Mouse (Mus musculus) T-helper 1 cell (primary cell): ENCODE measurements around the gene Prpf19.

Experiments
- in situ Hi-C: fragments of 300-600 bp; cut with MboI, MseI; formaldehyde crosslinking; loops from one replicate; pipeline ENCODE4 v1.15.1; 2025; ENCODE audit warnings: high pct_unique_total_duplicates

The Prpf19 gene

DNA sequence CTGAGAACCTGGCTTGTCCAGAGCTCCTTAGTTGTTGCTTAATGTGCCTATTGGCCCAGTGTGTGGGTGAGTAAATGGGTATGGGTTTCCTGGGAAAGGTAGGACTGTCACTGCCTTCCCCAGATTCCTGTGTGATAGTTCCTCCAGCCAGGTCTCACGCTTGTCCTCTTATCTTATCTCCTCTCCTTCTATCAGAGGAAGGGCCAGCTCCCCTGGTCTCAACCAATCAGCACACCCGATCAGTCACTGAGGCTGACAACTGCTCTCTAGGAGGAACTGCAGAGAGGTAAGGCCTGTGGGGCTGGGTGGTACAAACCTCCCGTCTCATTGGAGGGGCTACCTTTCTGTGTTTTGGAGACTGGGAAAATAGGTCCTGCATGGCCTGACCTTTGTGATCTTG, 43.7 kb downstream of the Prpf19 start:
- in situ Hi-C loops: no loop called here

DNA sequence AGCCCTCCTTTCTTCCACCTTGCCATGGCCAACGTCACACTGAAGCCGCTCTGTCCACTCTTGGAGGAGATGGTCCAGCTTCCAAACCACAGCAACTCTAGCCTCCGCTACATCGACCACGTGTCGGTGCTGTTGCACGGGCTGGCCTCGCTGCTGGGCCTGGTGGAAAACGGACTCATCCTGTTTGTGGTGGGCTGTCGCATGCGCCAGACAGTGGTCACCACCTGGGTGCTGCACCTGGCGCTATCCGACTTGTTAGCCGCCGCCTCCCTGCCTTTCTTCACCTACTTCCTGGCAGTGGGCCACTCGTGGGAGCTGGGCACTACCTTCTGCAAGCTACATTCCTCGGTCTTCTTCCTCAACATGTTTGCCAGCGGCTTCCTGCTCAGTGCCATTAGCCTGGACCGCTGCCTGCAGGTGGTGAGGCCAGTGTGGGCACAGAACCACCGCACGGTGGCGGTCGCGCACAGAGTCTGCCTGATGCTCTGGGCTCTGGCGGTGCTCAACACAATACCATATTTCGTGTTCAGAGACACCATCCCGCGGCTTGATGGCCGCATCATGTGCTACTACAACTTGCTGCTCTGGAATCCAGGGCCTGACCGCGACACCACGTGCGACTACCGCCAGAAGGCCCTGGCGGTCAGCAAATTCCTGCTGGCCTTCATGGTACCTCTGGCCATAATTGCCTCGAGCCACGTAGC, 45.2 kb downstream of the Prpf19 start:
- in situ Hi-C loops: no loop called here

DNA sequence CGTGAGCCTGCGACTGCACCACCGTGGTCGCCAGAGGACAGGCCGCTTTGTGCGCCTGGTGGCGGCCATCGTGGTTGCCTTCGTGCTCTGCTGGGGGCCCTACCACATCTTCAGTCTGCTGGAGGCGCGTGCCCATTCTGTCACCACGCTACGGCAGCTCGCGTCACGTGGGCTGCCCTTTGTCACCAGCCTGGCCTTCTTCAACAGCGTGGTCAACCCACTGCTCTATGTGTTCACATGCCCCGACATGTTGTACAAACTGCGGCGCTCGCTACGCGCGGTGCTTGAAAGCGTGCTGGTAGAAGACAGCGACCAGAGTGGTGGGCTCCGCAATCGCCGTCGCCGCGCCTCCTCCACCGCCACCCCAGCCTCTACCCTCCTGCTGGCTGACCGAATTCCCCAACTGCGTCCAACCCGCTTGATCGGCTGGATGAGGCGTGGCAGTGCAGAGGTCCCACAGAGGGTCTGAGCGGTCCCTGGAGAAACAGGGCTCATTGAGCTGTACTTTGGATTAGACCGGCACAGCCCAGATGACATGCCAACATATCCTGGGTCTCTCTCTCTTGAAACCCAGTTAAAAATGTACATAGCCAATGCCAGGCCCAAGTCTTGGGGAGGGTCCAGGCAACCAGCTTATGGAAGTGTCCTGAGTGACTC, 45.9 kb downstream of the Prpf19 start:
- in situ Hi-C loops: no loop called here

DNA sequence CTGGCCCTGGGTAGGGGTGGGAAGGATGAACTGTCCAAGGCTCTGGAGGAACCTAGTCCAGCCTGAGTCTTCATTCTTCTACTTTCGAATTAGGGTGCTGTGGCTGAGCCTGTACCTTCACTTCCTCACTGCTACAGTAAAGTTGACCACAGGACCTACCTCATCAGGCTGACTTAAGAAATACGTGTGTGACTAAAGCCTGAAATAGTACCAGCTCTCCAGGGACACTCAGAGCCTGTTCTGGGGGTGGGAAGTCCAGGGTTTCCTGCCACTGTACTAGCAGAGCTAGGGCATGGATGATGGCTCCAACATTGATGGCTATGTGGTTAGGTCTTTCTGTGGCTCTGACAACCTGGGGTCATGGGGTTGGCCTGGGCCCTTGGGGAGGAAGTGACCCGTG, 48.9 kb downstream of the Prpf19 start:
- in situ Hi-C loops: no loop called here

DNA sequence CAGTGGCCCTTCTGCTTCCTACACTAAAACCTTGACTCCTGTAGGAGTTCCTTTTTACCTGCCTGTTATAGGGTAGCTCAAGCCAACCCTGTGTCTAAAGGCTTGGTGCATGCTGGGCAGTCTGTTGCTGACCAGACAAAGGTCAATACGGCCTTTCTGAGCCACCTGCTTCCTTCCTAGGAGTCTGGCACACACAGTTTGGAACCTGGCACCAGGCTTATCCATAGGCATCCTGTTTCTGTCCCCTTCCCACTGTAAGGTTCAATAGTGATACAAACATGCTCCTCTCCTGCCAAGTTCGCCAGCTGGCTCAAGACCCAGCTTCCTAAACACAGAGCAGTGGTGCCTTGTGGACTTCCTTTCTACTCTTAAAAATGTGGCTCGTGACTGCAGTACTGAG, 51.5 kb downstream of the Prpf19 start:
- in situ Hi-C loops: no loop called here

DNA sequence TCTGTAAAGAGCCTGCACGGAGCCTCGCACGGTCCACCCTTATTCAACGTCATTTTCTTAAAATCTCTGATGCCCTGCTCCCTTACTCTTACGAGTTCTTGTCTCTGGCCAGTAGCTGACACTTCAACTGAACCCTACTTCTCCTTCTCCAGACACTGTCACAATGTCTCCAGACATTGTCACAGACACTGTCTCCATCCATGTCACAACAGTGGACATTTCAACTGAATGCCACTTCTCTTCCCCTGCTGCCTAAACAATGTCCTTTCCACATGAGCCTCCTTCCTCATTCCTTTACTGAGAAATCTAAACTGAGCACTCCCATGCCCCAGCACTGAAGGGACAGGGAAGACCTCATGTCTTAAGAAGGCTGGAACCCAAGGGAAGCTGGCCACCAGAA, 52.2 kb downstream of the Prpf19 start:
- in situ Hi-C loops: no loop called here

DNA sequence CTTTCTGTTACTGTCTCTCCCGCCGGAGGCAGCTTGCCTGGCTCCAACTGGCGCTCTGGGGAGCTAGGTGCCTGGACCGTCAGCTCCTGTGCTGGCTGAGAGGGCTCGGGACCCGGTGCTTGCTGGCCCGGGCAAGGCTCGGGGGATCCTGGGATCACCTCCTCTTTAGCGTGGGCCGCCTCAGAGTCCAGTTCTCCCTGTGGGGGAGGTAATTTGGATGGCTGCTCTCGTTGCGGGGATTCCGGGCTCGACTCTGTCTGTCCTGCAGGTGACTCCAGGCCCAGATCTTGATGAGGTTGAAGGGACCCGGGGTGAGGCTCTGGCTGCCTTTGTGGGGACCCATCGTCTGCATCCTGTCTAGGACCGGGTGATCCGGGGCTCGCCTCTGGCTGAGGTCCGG, 53.4 kb downstream of the Prpf19 start:
- in situ Hi-C loops: no loop called here

DNA sequence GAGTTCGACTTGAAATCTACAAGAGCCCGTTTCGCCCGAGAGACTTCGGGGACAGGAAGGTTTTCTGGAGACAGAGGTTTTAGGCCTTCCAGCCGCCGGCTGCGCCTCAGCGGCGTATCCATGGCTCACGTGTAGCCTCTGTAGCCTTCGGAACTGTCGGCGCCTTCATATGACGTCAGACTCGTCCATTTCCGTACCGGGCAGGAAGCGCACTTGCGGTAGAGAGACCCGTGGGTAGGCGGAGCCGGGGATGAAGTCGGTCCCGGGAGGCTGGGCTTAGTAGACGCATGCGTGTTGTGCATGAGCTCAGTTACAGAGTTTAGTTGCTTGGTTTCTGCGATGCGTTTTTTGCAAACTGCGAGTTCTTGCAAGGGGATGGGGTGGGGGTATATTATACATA, 54.1 kb downstream of the Prpf19 start, which contains the start of gene Ccdc86:
Gene Ccdc86 (minus strand): TSS at position 155 of the 400 bp plus-strand sequence.
- in situ Hi-C loops: no loop called here

DNA sequence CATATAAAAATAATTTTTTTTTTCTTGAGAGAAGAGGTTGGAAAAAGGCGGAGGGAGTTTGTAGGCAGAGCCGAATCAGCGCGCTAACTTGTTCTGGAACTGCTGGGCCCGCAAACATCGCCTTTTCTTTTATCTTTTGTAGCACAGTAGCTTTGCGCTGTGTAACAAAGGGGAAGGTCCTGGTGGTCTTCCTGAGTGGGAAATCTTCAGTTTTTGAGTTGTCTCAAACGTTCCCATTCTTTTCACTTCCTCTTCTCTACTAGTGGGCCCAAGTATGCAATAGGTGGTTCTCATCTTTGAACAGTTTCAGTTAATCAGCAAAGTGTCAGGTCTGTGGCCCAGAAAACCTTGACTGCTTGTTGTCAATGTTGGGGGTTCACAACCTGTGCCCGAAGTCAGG, 54.5 kb downstream of the Prpf19 start:
- in situ Hi-C loops: no loop called here

DNA sequence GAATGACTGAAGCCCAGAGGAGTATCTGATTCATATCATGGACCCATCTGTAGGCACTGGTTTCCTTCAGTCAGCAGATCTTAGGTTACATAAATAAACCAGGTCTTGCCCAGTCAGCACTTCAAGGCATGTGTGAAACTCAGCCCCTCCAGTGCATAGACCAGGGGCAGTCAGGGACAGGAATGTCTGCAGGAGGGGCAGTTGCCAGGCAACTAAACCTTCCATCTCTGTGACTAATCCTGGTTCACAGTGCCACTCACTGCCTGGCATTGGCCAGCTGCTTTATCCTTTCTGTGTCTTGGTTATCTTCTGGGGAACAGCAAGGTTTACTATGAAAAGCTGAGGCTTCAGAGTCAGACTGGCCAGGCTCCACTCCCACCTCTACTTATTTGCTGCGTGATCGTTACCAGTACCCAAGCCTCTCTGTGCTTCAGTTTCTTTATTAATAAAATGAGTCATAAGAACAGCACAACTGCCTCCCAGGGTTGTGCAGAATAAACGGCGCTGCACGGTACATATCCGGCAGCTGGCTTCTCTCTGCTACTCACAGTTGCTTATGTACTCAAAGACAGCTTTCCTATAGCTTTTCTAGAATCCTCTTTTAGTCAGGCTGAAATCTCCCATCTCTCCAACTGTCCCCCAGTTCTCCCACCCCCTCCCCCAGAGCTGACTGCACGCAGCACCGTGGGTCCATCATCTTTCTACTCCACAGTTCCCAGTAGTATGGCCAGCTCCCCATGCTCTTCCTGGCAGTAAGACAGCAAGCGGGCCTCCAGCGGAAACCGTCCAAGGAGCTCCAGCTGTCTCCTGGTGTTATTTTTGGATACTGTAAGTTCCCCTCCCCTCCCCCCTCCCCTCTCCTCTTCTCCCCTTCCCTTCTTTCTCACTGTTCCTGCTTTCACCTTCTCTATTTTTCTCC, 57.2 kb downstream of the Prpf19 start:
- in situ Hi-C loops: no loop called here
